Mouse (Mus musculus): ENCODE measurements at regions not wholly inside any gene's neighbourhood (a gene's known extent, or its start where the extent isn't known, plus 50 kb on each side); places are given as distances from the start of the nearest gene placed in this dataset.

DNA sequence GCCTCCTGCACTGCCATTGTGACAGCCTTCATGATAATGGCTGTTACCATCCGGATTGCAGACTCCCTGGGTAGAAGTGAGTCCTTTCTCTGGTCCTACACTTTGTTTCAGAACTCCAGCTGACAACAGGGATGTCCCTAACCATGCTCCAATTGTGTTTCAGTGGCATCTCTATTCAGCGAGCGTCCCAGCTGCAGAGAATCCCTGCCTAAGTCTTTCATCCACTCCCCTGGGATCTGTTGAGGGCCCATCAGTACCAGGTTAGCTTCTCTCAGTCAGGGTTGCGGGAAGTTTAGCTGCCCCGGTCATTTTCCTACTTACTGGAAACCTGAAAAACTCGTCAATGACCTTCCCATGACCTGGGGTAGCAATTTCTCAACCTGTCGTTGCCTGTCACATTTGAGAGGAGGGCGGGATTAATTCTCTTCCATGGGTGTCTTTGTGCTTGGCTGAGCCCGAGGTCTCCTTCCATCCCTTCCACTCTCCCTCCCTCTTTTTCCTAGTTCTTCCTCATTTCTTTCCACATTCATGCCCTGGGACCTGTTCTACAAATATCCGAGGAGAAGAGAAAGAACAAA lies 97.7 kb downstream of the Tmem30b start:
- H3K36me3 ChIP-seq (ENCODE audit: control insufficient read depth, insufficient read depth, low read length), result no peaks in the 10 kb centered on the region
- H3K27me3 ChIP-seq (ENCODE audit: control insufficient read depth, insufficient read depth, low read length), result no peaks in the 10 kb centered on the region
- TF ChIP-seq POLR2A (IDR thresholded peaks at IDR 0.05; ENCODE audit: control insufficient read depth, low read depth, low read length) (no peak), CTCF (IDR thresholded peaks at IDR 0.05; ENCODE audit: control insufficient read depth, insufficient read depth, insufficient replicate concordance, low read depth, low read length) (no peak)
- no peak overlapping the region for H3K27ac ChIP-seq (ENCODE audit: control insufficient read depth, insufficient read depth, low read depth, low read length)
- no peaks in the 10 kb centered on the region; the same call in 1 of the 2 replicates for H3K4me1 ChIP-seq (ENCODE audit: control insufficient read depth, insufficient read depth, low read length)
- no peak overlapping the region for H3K4me3 ChIP-seq (ENCODE audit: control insufficient read depth, low read depth, low read length)

DNA sequence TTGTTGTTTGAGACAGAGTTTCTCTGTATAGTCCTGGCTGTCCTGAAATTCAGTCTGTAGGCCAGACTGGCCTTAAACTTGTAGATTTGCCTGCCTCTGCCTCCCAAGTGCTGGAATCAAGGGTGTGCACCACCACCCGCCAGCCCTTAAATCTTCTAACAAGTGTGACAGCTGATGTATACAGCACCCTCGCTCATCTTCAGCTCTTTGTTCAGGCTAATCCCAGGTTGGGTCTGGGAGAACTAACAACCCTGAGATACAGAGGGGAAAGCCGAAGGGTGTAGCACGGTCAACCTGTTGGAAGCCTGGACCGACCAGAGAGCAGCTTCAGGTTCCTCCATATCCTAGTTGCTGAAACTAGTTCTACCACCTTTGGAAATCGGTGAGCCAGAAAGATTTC lies 99.0 kb downstream of the Tmem30b start:
- Histone ChIP-seq H3K27me3 (ENCODE audit: control insufficient read depth, insufficient read depth, low read length) (no peaks in the 10 kb centered on the region), H3K27ac (ENCODE audit: control insufficient read depth, insufficient read depth, low read depth, low read length) (no peak overlapping the region), H3K36me3 (ENCODE audit: control insufficient read depth, insufficient read depth, low read length) (no peaks in the 10 kb centered on the region), H3K4me1 (ENCODE audit: control insufficient read depth, insufficient read depth, low read length) (no peaks in the 10 kb centered on the region; the same call in 1 of the 2 replicates), H3K4me3 (ENCODE audit: control insufficient read depth, low read depth, low read length) (no peak overlapping the region)
- no peak for TF ChIP-seq CTCF (IDR thresholded peaks at IDR 0.05; ENCODE audit: control insufficient read depth, insufficient read depth, insufficient replicate concordance, low read depth, low read length)
- TF ChIP-seq POLR2A (IDR thresholded peaks at IDR 0.05; ENCODE audit: control insufficient read depth, low read depth, low read length), result no peak

- no peak overlapping the region for H3K4me3 ChIP-seq (ENCODE audit: control insufficient read depth, low read depth, low read length)
- no peaks in the 10 kb centered on the region for H3K27me3 ChIP-seq (ENCODE audit: control insufficient read depth, insufficient read depth, low read length)
Measured at GRCm38 (mm10) chr12:73446148-73446547, 100.0 kb downstream of the Tmem30b start.

GRCm38 (mm10) chr12:73445562-73445961 lies 100.6 kb downstream of the Tmem30b start:
- Histone ChIP-seq H3K36me3 (ENCODE audit: control insufficient read depth, insufficient read depth, low read length) (no peaks in the 10 kb centered on the region), H3K4me3 (ENCODE audit: control insufficient read depth, low read depth, low read length) (no peak overlapping the region), H3K27ac (ENCODE audit: control insufficient read depth, insufficient read depth, low read depth, low read length) (no peak overlapping the region), H3K27me3 (ENCODE audit: control insufficient read depth, insufficient read depth, low read length) (no peaks in the 10 kb centered on the region), H3K4me1 (ENCODE audit: control insufficient read depth, insufficient read depth, low read length) (no peaks in the 10 kb centered on the region; the same call in 1 of the 2 replicates)
- TF ChIP-seq POLR2A (IDR thresholded peaks at IDR 0.05; ENCODE audit: control insufficient read depth, low read depth, low read length), result no peak
- TF ChIP-seq CTCF (IDR thresholded peaks at IDR 0.05; ENCODE audit: control insufficient read depth, insufficient read depth, insufficient replicate concordance, low read depth, low read length), result no peak

More at GRCm38 (mm10) chr12:73446148-73446547, 100.0 kb downstream of the Tmem30b start:
- TF ChIP-seq POLR2A (IDR thresholded peaks at IDR 0.05; ENCODE audit: control insufficient read depth, low read depth, low read length), result no peak
- TF ChIP-seq CTCF (IDR thresholded peaks at IDR 0.05; ENCODE audit: control insufficient read depth, insufficient read depth, insufficient replicate concordance, low read depth, low read length), result no peak
- no peak overlapping the region for H3K27ac ChIP-seq (ENCODE audit: control insufficient read depth, insufficient read depth, low read depth, low read length)
- no peaks in the 10 kb centered on the region; the same call in 1 of the 2 replicates for H3K4me1 ChIP-seq (ENCODE audit: control insufficient read depth, insufficient read depth, low read length)
- H3K36me3 ChIP-seq (ENCODE audit: control insufficient read depth, insufficient read depth, low read length), result no peaks in the 10 kb centered on the region

GRCm38 (mm10) chr12:73445128-73445527 lies 101.1 kb downstream of the Tmem30b start:
- no peaks in the 10 kb centered on the region; the same call in 1 of the 2 replicates for H3K4me1 ChIP-seq (ENCODE audit: control insufficient read depth, insufficient read depth, low read length)
- no peak overlapping the region for H3K27ac ChIP-seq (ENCODE audit: control insufficient read depth, insufficient read depth, low read depth, low read length)
- TF ChIP-seq CTCF (IDR thresholded peaks at IDR 0.05; ENCODE audit: control insufficient read depth, insufficient read depth, insufficient replicate concordance, low read depth, low read length) (no peak), POLR2A (IDR thresholded peaks at IDR 0.05; ENCODE audit: control insufficient read depth, low read depth, low read length) (no peak)
- no peaks in the 10 kb centered on the region for H3K36me3 ChIP-seq (ENCODE audit: control insufficient read depth, insufficient read depth, low read length)
- no peaks in the 10 kb centered on the region for H3K27me3 ChIP-seq (ENCODE audit: control insufficient read depth, insufficient read depth, low read length)
- no peak overlapping the region for H3K4me3 ChIP-seq (ENCODE audit: control insufficient read depth, low read depth, low read length)

- Histone ChIP-seq H3K27me3 (ENCODE audit: control insufficient read depth, insufficient read depth, low read length) (no peaks in the 10 kb centered on the region), H3K36me3 (ENCODE audit: control insufficient read depth, insufficient read depth, low read length) (no peaks in the 10 kb centered on the region), H3K4me3 (ENCODE audit: control insufficient read depth, low read depth, low read length) (no peak overlapping the region), H3K4me1 (ENCODE audit: control insufficient read depth, insufficient read depth, low read length) (no peaks in the 10 kb centered on the region), H3K27ac (ENCODE audit: control insufficient read depth, insufficient read depth, low read depth, low read length) (no peak overlapping the region)
- TF ChIP-seq POLR2A (IDR thresholded peaks at IDR 0.05; ENCODE audit: control insufficient read depth, low read depth, low read length) (no peak), CTCF (IDR thresholded peaks at IDR 0.05; ENCODE audit: control insufficient read depth, insufficient read depth, insufficient replicate concordance, low read depth, low read length) (no peak)
Measured at GRCm38 (mm10) chr12:73441326-73441725, 104.9 kb downstream of the Tmem30b start.

- Histone ChIP-seq H3K4me3 (ENCODE audit: control insufficient read depth, low read depth, low read length) (no peak overlapping the region), H3K4me1 (ENCODE audit: control insufficient read depth, insufficient read depth, low read length) (no peaks in the 10 kb centered on the region), H3K36me3 (ENCODE audit: control insufficient read depth, insufficient read depth, low read length) (no peaks in the 10 kb centered on the region), H3K27ac (ENCODE audit: control insufficient read depth, insufficient read depth, low read depth, low read length) (no peak overlapping the region), H3K27me3 (ENCODE audit: control insufficient read depth, insufficient read depth, low read length) (no peaks in the 10 kb centered on the region)
- no peak for TF ChIP-seq POLR2A (IDR thresholded peaks at IDR 0.05; ENCODE audit: control insufficient read depth, low read depth, low read length)
- TF ChIP-seq CTCF (IDR thresholded peaks at IDR 0.05; ENCODE audit: control insufficient read depth, insufficient read depth, insufficient replicate concordance, low read depth, low read length), result no peak
Measured at GRCm38 (mm10) chr12:73434684-73435083, 111.5 kb downstream of the Tmem30b start.
